Mouse (Mus musculus): ENCODE data around the gene Slc7a6. TPM values are rescaled to one million over a fixed set of nuclear protein-coding genes. Genes with fewer than 3 reads are reported as not detected.
"Not testable (repeated sequence)": the region's sequence is repeated elsewhere in the genome, so short reads cannot be mapped to it uniquely, and the experiment has no call there.

The Slc7a6 gene
- total RNA-seq, 2 experiments from 2014 or later, result 4.2 to 5.1 TPM

- ATAC-seq (replicated peaks; ENCODE audit: low FRiP score, low TSS enrichment, poor library complexity, severe bottlenecking), result no peak
These were observed 4.9 kb downstream of the Slc7a6 start for GRCm38 (mm10) chr8:106173566-106173965.

GRCm38 (mm10) chr8:106176891-106177290, 8.2 kb downstream of the Slc7a6 start:
- ATAC-seq (replicated peaks; ENCODE audit: low FRiP score, low TSS enrichment, poor library complexity, severe bottlenecking), result no peak

GRCm38 (mm10) chr8:106177594-106177993, 8.9 kb downstream of the Slc7a6 start:
- ATAC-seq (replicated peaks; ENCODE audit: low FRiP score, low TSS enrichment, poor library complexity, severe bottlenecking), result no peak

- no peak for ATAC-seq (replicated peaks; ENCODE audit: low FRiP score, low TSS enrichment, poor library complexity, severe bottlenecking)
These were observed 9.8 kb downstream of the Slc7a6 start for GRCm38 (mm10) chr8:106178428-106178827.

GRCm38 (mm10) chr8:106185628-106186270, 17.1 kb downstream of the Slc7a6 start:
- no peak for ATAC-seq (replicated peaks; ENCODE audit: low FRiP score, low TSS enrichment, poor library complexity, severe bottlenecking)

GRCm38 (mm10) chr8:106186394-106186793, 17.7 kb downstream of the Slc7a6 start:
- ATAC-seq (replicated peaks; ENCODE audit: low FRiP score, low TSS enrichment, poor library complexity, severe bottlenecking), result no peak

GRCm38 (mm10) chr8:106189162-106189561, 20.5 kb downstream of the Slc7a6 start:
- ATAC-seq (replicated peaks; ENCODE audit: low FRiP score, low TSS enrichment, poor library complexity, severe bottlenecking), result no peak

- ATAC-seq (replicated peaks; ENCODE audit: low FRiP score, low TSS enrichment, poor library complexity, severe bottlenecking), result peak; percentile 90
These were observed 23.0 kb downstream of the Slc7a6 start for GRCm38 (mm10) chr8:106191639-106192038.

GRCm38 (mm10) chr8:106193162-106193561, 24.5 kb downstream of the Slc7a6 start:
- ATAC-seq (replicated peaks; ENCODE audit: low FRiP score, low TSS enrichment, poor library complexity, severe bottlenecking), result 0 out of 2 replicates have a peak, but pooled peaks have one; percentile 26

GRCm38 (mm10) chr8:106194062-106194461, 25.4 kb downstream of the Slc7a6 start:
- ATAC-seq (replicated peaks; ENCODE audit: low FRiP score, low TSS enrichment, poor library complexity, severe bottlenecking), result no peak

- ATAC-seq (replicated peaks; ENCODE audit: low FRiP score, low TSS enrichment, poor library complexity, severe bottlenecking), result peak; percentile 74
These were observed 30.1 kb downstream of the Slc7a6 start for GRCm38 (mm10) chr8:106198741-106199140.

- ATAC-seq (replicated peaks; ENCODE audit: low FRiP score, low TSS enrichment, poor library complexity, severe bottlenecking), result not testable (repeated sequence)
These were observed 30.9 kb downstream of the Slc7a6 start for GRCm38 (mm10) chr8:106199596-106199995.

GRCm38 (mm10) chr8:106210035-106210731, 41.5 kb downstream of the Slc7a6 start:
- ATAC-seq (replicated peaks; ENCODE audit: low FRiP score, low TSS enrichment, poor library complexity, severe bottlenecking), result peak; percentile 26; the same call in 1 of the 2 replicates

GRCm38 (mm10) chr8:106210821-106211345, 42.2 kb downstream of the Slc7a6 start, which contains the start of the genes Slc7a6os and Prmt7:
Slc7a6os (minus strand) TSS chr8:106210935.
Prmt7 (plus strand) TSS chr8:106210936.
- peak; percentile 97 for ATAC-seq (replicated peaks; ENCODE audit: low FRiP score, low TSS enrichment, poor library complexity, severe bottlenecking)

GRCm38 (mm10) chr8:106211421-106211820, 42.8 kb downstream of the Slc7a6 start:
- ATAC-seq (replicated peaks; ENCODE audit: low FRiP score, low TSS enrichment, poor library complexity, severe bottlenecking), result 0 out of 2 replicates have a peak, but pooled peaks have one; percentile 1

- no peak for ATAC-seq (replicated peaks; ENCODE audit: low FRiP score, low TSS enrichment, poor library complexity, severe bottlenecking)
These were observed 45.3 kb downstream of the Slc7a6 start for GRCm38 (mm10) chr8:106213959-106214358.

- no peak for ATAC-seq (replicated peaks; ENCODE audit: low FRiP score, low TSS enrichment, poor library complexity, severe bottlenecking)
These were observed 51.0 kb downstream of the Slc7a6 start for GRCm38 (mm10) chr8:106219620-106220019.

GRCm38 (mm10) chr8:106226589-106226988, 57.9 kb downstream of the Slc7a6 start:
- ATAC-seq (replicated peaks; ENCODE audit: low FRiP score, low TSS enrichment, poor library complexity, severe bottlenecking), result peak; percentile 87

- ATAC-seq (replicated peaks; ENCODE audit: low FRiP score, low TSS enrichment, poor library complexity, severe bottlenecking), result no peak
These were observed 62.9 kb downstream of the Slc7a6 start for GRCm38 (mm10) chr8:106231536-106231935.

GRCm38 (mm10) chr8:106232751-106233150, 64.1 kb downstream of the Slc7a6 start:
- no peak for ATAC-seq (replicated peaks; ENCODE audit: low FRiP score, low TSS enrichment, poor library complexity, severe bottlenecking)

Measured in megakaryocyte-erythroid progenitor cell, adult 5-6 weeks (primary cell).